Mouse (Mus musculus): Measurements from ENCODE around the gene Twsg1.
"Not testable (repeated sequence)": the region's sequence is repeated elsewhere in the genome, so short reads cannot be mapped to it uniquely, and the experiment has no call there.

Gene Twsg1

DNA sequence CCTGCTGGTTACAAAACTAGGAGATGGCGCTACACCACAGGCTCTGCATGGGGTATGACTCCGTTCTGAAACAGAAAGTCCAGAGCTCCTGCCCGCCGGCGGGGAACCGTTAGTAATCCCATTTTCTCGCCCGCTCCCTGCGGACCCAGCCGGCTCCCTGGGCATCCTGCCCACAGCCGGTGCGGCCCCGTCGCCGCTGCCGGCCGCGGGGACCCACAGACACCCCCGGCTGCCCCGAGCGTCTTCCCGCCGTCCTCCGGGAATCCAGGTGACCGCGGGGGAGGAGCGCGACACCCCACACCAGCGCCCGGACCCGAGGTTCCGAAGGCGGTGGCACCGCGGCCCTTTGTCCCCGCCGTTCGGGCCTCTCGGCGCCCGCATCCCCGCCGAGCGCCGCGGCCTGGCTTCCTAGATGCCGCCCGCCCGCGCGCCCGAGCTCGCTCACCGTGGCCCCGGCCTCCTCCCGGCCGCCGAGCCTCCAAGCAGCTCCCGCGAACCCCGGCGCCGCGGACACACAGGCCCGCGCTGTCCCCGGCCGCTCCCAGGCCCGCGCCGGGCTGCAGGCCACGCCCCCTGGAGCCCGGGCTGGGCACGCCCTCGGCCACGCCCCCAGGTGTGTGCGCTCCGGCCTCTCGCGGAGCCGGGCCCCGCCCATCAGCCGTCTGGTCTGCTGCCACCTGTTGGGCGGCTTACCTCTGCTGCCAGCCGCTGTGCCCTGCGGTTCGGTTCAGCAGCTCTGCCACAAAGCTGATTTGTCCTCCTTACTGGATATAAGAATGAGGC lies at the start of gene Twsg1:
TSS of gene Twsg1 (minus strand) at position 605 of the 783 bp plus-strand sequence.
- DNase-seq (ENCODE audit: low read depth, low spot score), result peak; percentile 86

DNA sequence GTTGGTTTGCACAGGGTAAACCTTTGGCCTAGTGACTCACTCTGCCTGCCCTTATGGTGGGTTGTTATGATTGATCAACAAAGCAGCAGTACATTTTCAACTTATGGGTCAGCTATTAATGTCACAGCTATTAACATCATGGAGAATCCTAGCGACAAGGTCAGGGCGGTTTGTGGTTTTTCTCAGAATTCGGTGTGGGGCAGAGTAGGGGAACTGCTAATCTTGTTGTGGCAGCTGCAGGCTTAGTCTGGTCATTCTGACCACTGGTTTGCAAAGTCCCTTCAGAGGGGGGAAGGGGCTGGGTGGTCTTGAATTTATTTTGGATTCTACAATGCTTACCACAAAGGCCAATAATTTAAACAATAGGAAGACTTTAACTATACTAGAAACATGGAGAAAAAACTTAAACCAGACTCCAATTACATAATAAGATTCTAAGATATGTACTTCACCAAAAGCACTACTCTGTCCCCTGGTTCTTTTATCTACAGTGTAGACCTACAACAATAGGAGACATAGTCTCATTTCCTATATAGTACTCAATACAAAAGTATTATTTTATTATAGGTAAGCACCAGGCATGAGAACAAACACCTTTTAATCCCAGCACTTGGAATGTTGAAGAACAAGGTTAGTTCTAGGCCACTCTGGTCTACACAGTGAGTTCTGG lies 37.3 kb upstream of the Twsg1 start:
- no peak for DNase-seq (ENCODE audit: low read depth, low spot score)

GRCm38 (mm10) chr17:65976720-65977119 lies 25.7 kb upstream of the Twsg1 start:
- DNase-seq (ENCODE audit: low read depth, low spot score), result not testable (repeated sequence)

- DNase-seq (ENCODE audit: low read depth, low spot score), result no peak
Measured at GRCm38 (mm10) chr17:65967751-65968150, 16.7 kb upstream of the Twsg1 start.

GRCm38 (mm10) chr17:65962263-65962662 lies 11.2 kb upstream of the Twsg1 start:
- no peak for DNase-seq (ENCODE audit: low read depth, low spot score)

- DNase-seq (ENCODE audit: low read depth, low spot score), result peak; percentile 90
Measured at GRCm38 (mm10) chr17:65961606-65962136, 10.6 kb upstream of the Twsg1 start.

GRCm38 (mm10) chr17:65959011-65959410 lies 8.0 kb upstream of the Twsg1 start:
- no peak for DNase-seq (ENCODE audit: low read depth, low spot score)

DNA sequence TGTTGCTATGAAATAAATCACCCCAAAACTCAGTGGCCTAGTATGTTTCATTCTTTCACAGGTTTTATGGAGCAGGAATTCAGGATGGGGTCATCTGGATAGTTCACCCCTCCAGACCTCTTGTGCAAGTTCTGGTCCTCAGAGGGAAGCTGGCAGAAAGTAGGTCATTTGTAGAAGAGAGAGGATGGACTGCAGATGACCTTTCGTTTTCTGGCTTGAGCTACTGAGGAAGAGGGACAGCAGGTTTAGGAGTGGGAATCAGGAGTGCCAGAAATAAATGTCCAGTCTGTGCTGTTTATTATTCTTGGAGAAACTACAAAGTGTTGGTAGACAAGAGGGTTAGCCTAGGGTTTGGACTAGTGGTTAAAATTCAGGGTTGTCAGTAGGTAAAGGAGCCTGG lies 7.3 kb upstream of the Twsg1 start:
- DNase-seq (ENCODE audit: low read depth, low spot score), result no peak

DNA sequence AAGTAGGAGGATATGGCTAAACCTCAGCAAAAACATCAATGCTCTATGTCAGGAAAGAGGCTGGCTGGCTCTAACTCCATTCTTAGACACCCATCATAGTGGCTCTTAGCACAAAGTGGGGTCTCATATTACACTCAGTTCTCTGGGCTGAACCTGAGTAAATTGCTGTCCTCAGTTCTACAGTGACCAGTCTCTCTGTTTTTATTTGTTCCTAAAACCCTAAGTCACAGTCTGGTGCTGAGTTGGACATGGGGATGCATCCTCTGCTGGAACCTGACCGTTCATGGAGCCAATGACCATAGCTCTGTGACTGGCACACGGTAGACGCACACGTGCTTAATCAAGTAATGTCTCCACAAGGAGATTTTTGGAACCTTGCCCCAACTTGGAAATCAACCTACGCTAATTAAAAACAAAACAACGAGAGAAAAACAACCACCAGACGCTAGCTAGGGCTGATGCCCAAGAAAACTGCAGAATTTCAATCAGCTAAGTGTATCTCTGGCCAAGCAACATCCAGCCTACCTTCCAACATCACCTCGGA lies 6.8 kb upstream of the Twsg1 start:
- no peak for DNase-seq (ENCODE audit: low read depth, low spot score)

DNA sequence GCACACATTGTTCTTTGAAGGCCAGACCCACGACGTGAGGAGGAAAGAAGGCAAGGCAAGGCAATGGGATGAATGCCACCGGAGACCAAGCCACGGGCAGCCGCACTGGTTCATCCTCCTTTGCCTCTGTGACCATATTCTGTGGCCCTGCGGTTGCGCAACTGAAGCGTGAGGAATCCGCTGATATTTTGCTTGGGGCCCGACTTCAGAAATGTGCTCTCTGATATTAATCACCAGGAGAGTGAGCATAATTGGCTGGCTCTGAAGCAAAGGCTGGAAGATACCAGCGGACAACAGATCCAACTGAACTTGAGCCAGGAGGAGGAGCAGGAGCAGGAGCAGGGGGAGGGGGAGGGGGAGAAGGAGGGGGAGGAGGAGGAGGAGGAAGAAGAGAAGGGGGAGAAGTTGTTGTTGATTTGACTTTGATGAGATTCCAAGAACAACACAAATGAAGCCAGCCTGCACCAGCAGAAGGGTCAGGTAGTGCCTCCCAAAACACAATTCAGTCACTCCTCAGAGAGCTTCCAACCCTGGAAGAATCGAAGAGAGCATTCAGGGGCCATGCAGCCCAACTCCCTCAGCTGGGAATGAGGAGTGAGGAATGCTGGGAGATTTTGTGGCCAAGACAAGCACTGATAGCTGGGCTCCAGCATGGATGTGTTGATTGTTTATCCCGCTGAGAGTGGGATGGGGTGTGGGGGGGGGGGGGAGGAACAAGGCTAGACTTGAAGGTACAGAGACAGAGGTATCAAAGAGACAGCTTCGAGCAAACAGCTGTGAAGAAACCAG lies 6.2 kb upstream of the Twsg1 start:
- no peak for DNase-seq (ENCODE audit: low read depth, low spot score)

GRCm38 (mm10) chr17:65956140-65956539 lies 5.1 kb upstream of the Twsg1 start:
- DNase-seq (ENCODE audit: low read depth, low spot score), result no peak

- no peak for DNase-seq (ENCODE audit: low read depth, low spot score)
Measured at GRCm38 (mm10) chr17:65953959-65954358, 2.9 kb upstream of the Twsg1 start.

GRCm38 (mm10) chr17:65952083-65952482 lies 1.1 kb upstream of the Twsg1 start:
- DNase-seq (ENCODE audit: low read depth, low spot score), result peak; percentile 44

- DNase-seq (ENCODE audit: low read depth, low spot score), result no peak
Measured at GRCm38 (mm10) chr17:65950183-65950582, 843 bp downstream of the Twsg1 start.

- peak; percentile 26 for DNase-seq (ENCODE audit: low read depth, low spot score)
Measured at GRCm38 (mm10) chr17:65947307-65947706, 3.7 kb downstream of the Twsg1 start.

GRCm38 (mm10) chr17:65945420-65945819 lies 5.6 kb downstream of the Twsg1 start:
- DNase-seq (ENCODE audit: low read depth, low spot score), result no peak

DNA sequence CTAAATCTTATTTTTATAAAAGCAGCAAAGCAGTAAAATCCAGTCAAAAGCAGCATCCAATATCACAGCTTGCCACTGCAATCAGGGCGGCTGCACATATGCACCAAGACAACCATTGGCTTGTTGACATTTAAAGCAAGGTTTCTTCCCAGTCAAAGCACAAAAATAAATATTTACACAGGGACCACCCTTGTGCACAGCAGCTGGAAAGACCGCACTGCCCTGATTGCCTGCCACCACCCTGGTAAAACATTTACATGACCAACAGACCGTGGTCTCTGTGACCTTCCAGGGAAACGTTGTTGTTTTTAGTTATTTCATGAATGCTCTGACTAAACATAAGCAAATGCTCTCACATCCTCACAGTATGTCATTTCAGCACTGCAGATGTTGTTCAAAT lies 8.6 kb downstream of the Twsg1 start:
- DNase-seq (ENCODE audit: low read depth, low spot score), result no peak

GRCm38 (mm10) chr17:65941275-65941674 lies 9.8 kb downstream of the Twsg1 start:
- no peak for DNase-seq (ENCODE audit: low read depth, low spot score)

DNA sequence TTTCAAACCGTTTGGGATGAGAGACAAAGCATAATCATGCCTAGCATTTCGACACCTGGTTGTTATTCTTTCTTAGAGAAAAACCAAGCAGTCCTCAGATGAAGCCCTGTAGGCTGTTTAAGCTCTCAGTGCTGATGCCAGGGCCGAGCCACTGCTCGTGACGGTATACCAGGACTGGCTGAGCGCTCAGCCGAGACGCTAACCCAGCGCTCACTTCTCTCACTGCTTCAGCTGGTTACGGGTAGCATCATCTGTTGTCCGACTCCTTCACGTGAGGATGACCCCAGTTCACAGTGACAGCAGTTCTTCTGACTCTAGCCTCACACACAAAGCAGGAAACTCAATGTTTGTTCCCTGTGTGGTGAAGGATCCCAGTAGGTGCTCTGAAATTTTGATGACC lies 10.8 kb downstream of the Twsg1 start:
- no peak for DNase-seq (ENCODE audit: low read depth, low spot score)

GRCm38 (mm10) chr17:65939461-65940192 lies 11.4 kb downstream of the Twsg1 start:
- DNase-seq (ENCODE audit: low read depth, low spot score), result peak; percentile 88

- no peak for DNase-seq (ENCODE audit: low read depth, low spot score)
Measured at GRCm38 (mm10) chr17:65937671-65938070, 13.4 kb downstream of the Twsg1 start.
